Mouse (Mus musculus): ENCODE results near the gene Gm36245.

DNA sequence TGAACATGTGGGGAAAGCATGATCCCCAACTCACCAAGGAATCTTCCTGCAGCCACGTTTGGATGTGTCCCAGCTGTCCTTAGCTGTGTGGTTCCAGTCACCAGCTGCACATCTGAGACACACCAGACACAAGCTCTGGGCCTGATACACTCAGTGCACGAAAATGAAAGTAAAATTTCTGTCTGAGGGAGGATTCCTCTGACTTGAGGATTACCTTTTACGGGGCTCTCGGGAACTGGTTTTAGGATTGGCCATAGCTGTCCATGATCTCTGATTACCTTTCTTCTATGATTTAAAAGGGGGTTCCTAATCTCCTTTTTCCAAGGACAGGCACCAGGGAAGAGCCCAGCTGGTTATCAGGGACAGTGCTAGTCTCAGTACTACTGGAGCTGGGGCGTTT, 3.1 kb upstream of the Gm36245 start, which contains the start of gene Apol10b:
- TF ChIP-seq CTCF (IDR thresholded peaks at IDR 0.05; ENCODE audit: low read depth) (no peak), EP300 (IDR thresholded peaks at IDR 0.05; ENCODE audit: low read depth) (no peak)
